Mouse (Mus musculus): Measurements from ENCODE around the gene Nfatc2. TPM values are rescaled to one million over a fixed set of nuclear protein-coding genes. Genes with fewer than 3 reads are reported as not detected.

The Nfatc2 gene
- total RNA-seq, 2 experiments from 2014 or later = 20.0 to 21.8 TPM

- DNase-seq (ENCODE audit: low spot score in 2 of 2) = peak; percentile 46 to 73
These were observed 156.1 kb downstream of the Nfatc2 start for GRCm38 (mm10) chr2:168445211-168445810.

GRCm38 (mm10) chr2:168444126-168444525 lies 157.3 kb downstream of the Nfatc2 start:
- DNase-seq (ENCODE audit: low spot score in 2 of 2) = no peak

GRCm38 (mm10) chr2:168441494-168441893 lies 160.0 kb downstream of the Nfatc2 start:
- DNase-seq (ENCODE audit: low spot score in 2 of 2) = no peak

GRCm38 (mm10) chr2:168440918-168441328 lies 160.5 kb downstream of the Nfatc2 start:
- DNase-seq (ENCODE audit: low spot score in 2 of 2) = peak; percentile 79 to 92

- peak in 1 of 2 experiments; percentile 30 for DNase-seq (ENCODE audit: low spot score in 2 of 2)
These were observed 162.4 kb downstream of the Nfatc2 start for GRCm38 (mm10) chr2:168438981-168439452.

GRCm38 (mm10) chr2:168434187-168434586 lies 167.3 kb downstream of the Nfatc2 start:
- DNase-seq (ENCODE audit: low spot score in 2 of 2) = no peak

GRCm38 (mm10) chr2:168433392-168433791 lies 168.1 kb downstream of the Nfatc2 start:
- DNase-seq (ENCODE audit: low spot score in 2 of 2) = no peak

- no peak for DNase-seq (ENCODE audit: low spot score in 2 of 2)
These were observed 169.1 kb downstream of the Nfatc2 start for GRCm38 (mm10) chr2:168432394-168432793.

GRCm38 (mm10) chr2:168429598-168429997 lies 171.9 kb downstream of the Nfatc2 start:
- DNase-seq (ENCODE audit: low spot score in 2 of 2) = no peak

- no peak for DNase-seq (ENCODE audit: low spot score in 2 of 2)
These were observed 173.0 kb downstream of the Nfatc2 start for GRCm38 (mm10) chr2:168428375-168428901.

Small RNA genes within 50 kb of the gene (microRNA-seq; reads per million reads assigned to microRNA genes)
- 8.5 to 12.0 reads per million in 2 experiments for gene Mir7004

Other genes starting within 250 kb of the Nfatc2 start
- gene Atp9a, start 140.8 kb upstream of the Nfatc2 start, total RNA-seq (2021) = 100 to 1,000 TPM; 411 to 417 TPM
- under 1 TPM; 0.19 to 0.41 TPM for gene Sall4, start 166.3 kb upstream of the Nfatc2 start, total RNA-seq (2021)

Measured in layer of hippocampus, postnatal 14 days (tissue).